Mouse (Mus musculus): ENCODE data around the gene Gm3259. TPM values are rescaled to one million over a fixed set of nuclear protein-coding genes. Genes with fewer than 3 reads are reported as not detected.
"Not testable (repeated sequence)": the region's sequence is repeated elsewhere in the genome, so short reads cannot be mapped to it uniquely, and the experiment has no call there.

Gene Gm3259
- polyA plus RNA-seq (2012; ENCODE audit: insufficient read depth, insufficient read length, missing spikeins), result not detected in 2 replicates

- not testable (repeated sequence) for H3K4me1 ChIP-seq (ENCODE audit: control insufficient read depth, insufficient read depth, insufficient read length, low read length); H3K4me3 ChIP-seq (ENCODE audit: insufficient read depth, low read depth, low read length); H3K27ac ChIP-seq (replicated peaks; ENCODE audit: low read depth, low read length)
Measured at GRCm38 (mm10) chr5:95305611-95306010, at the start of gene Gm3259. TSS of gene Gm3259 (plus strand) at chr5:95305911.

GRCm38 (mm10) chr5:95272668-95273067, 33.0 kb upstream of the Gm3259 start, which contains the start of gene Gm10424:
TSS of gene Gm10424 (minus strand) at chr5:95272768.
- H3K27ac ChIP-seq (replicated peaks; ENCODE audit: low read depth, low read length); H3K4me3 ChIP-seq (ENCODE audit: insufficient read depth, low read depth, low read length); H3K4me1 ChIP-seq (ENCODE audit: control insufficient read depth, insufficient read depth, insufficient read length, low read length): not testable (repeated sequence)

Other genes with a start within 250 kb of the Gm3259 start
- not detected in 2 replicates for gene Gm7942, start 199.0 kb upstream of the Gm3259 start, polyA plus RNA-seq (2012; ENCODE audit: insufficient read depth, insufficient read length, missing spikeins)
- not detected in 2 replicates for gene Gm16513, start 123.3 kb upstream of the Gm3259 start, polyA plus RNA-seq (2012; ENCODE audit: insufficient read depth, insufficient read length, missing spikeins)
- not detected in 2 replicates for gene Gm10424, start 33.1 kb upstream of the Gm3259 start, polyA plus RNA-seq (2012; ENCODE audit: insufficient read depth, insufficient read length, missing spikeins)
- gene D5Ertd577e, start 150.9 kb downstream of the Gm3259 start, polyA plus RNA-seq (2012; ENCODE audit: insufficient read depth, insufficient read length, missing spikeins), result not detected in 2 replicates
- gene Gm3286, start 204.8 kb downstream of the Gm3259 start, polyA plus RNA-seq (2012; ENCODE audit: insufficient read depth, insufficient read length, missing spikeins), result not detected in 2 replicates